Mouse (Mus musculus) heart, postnatal 0 days (tissue): ENCODE data around the gene Myh11.

Experiments used
- CTCF ChIP-seq: IDR thresholded peaks from 2 replicates; pipeline ENCODE4 v1.5.1; 2016; ENCODE audit warnings: antibody characterized with exemption, control low read depth, low read depth
- EP300 ChIP-seq: IDR thresholded peaks from 2 replicates; pipeline ENCODE4 v1.6.1; 2016; ENCODE audit warnings: antibody characterized with exemption, low read depth

DNA sequence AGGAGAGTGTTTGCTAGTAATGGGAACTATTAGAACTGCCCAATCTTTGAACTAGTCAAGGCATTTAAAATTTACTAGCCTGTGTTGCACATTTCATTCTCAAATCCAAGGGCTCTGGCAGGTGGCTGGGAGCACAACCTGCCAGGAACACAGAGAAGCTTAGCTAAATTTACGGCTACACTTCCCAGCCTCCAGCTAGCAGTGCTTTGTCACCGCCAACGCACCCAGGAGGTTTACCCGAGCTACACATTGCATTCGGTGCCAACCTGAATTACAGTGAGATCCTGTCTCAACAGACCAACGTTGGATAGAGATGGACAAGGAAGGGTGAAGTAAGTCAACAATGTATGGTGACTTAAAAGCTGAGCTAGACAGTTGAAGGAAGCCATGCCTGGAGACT is 27.9 kb downstream of the Myh11 start:
- TF ChIP-seq EP300 (no peak), CTCF (no peak)
